Mouse (Mus musculus): ENCODE measurements at regions not wholly inside any gene's neighbourhood (a gene's known extent, or its start where the extent isn't known, plus 50 kb on each side); places are given as distances from the start of the nearest gene placed in this dataset.

- no peak for TF ChIP-seq CTCF (IDR thresholded peaks at IDR 0.05; ENCODE audit: low read depth)
- TF ChIP-seq EP300 (IDR thresholded peaks at IDR 0.05; ENCODE audit: low read depth), result no peak
These were observed 217.5 kb downstream of the Gm19410 start for GRCm38 (mm10) chr8:35983083-35983482.

All from liver, postnatal 0 days (tissue).